Mouse (Mus musculus) megakaryocyte-erythroid progenitor cell, adult 5-6 weeks (primary cell): Measurements from ENCODE around the gene Il12rb1. TPM values are rescaled to one million over a fixed set of nuclear protein-coding genes. Genes with fewer than 3 reads are reported as not detected.

Experiments
- ATAC-seq: replicated peaks from 2 replicates; pipeline ENCODE4 v1.8.0; 2016; ENCODE audit warnings: mild to moderate bottlenecking, inconsistent platforms; ENCODE audit not compliant: severe bottlenecking, poor library complexity, low FRiP score, low TSS enrichment
- total RNA-seq, 2 experiments: library from RNA; stranded (forward) in 1 of 2; stranded (reverse) in 1 of 2; fragments of 200-1000, 215-1000 nt in 1 of 2; fragments of >200 nt in 1 of 2; fragmentation: Nextera tagmentation in 1 of 2; gene quantifications; 2 replicates each; pipeline ENCODE4 v1.2.3; 2014 to 2017

Il12rb1 gene
- total RNA-seq, 2 experiments from 2014 or later, result 0.31 to 2.0 TPM

- no peak for ATAC-seq
Observed at GRCm38 (mm10) chr8:70864712-70865221, 56.5 kb downstream of the Il12rb1 start.

GRCm38 (mm10) chr8:70865350-70866000 is 57.2 kb downstream of the Il12rb1 start:
- peak; percentile 62 for ATAC-seq

GRCm38 (mm10) chr8:70866001-70866520 is 57.8 kb downstream of the Il12rb1 start:
- no peak for ATAC-seq

GRCm38 (mm10) chr8:70866566-70866965 is 58.3 kb downstream of the Il12rb1 start:
- no peak for ATAC-seq

GRCm38 (mm10) chr8:70868559-70869198 is 60.4 kb downstream of the Il12rb1 start:
- ATAC-seq, result peak; percentile 28

GRCm38 (mm10) chr8:70869199-70869571 is 60.9 kb downstream of the Il12rb1 start:
- ATAC-seq, result no peak

GRCm38 (mm10) chr8:70869601-70870041 is 61.4 kb downstream of the Il12rb1 start:
- ATAC-seq, result peak; percentile 46

Other genes starting within 250 kb of the Il12rb1 start
- 74.1 and 91.0 TPM in 2 replicates for gene Isyna1, start 214.1 kb upstream of the Il12rb1 start, total RNA-seq (2014; fragmentation: Nextera tagmentation)
- gene Isyna1, start 214.1 kb upstream of the Il12rb1 start, total RNA-seq (2017), result 36.5 and 51.5 TPM in 2 replicates
- gene Ssbp4, start 199.6 kb upstream of the Il12rb1 start, total RNA-seq (2014; fragmentation: Nextera tagmentation), result 39.7 and 83.5 TPM in 2 replicates
- gene Ssbp4, start 199.6 kb upstream of the Il12rb1 start, total RNA-seq (2017), result 77.5 and 98.5 TPM in 2 replicates
- gene Lrrc25, start 192.3 kb upstream of the Il12rb1 start, total RNA-seq (2014; fragmentation: Nextera tagmentation), result 0.37 and 0.69 TPM in 2 replicates
- gene Lrrc25, start 192.3 kb upstream of the Il12rb1 start, total RNA-seq (2017), result 0.15 and 0.61 TPM in 2 replicates
- gene Gdf15, start 176.0 kb upstream of the Il12rb1 start, total RNA-seq (2014; fragmentation: Nextera tagmentation), result not detected in 2 replicates
- not detected in 2 replicates for gene Gdf15, start 176.0 kb upstream of the Il12rb1 start, total RNA-seq (2017)
- 6.3 and 8.8 TPM in 2 replicates for gene Pgpep1, start 148.1 kb upstream of the Il12rb1 start, total RNA-seq (2014; fragmentation: Nextera tagmentation)
- gene Pgpep1, start 148.1 kb upstream of the Il12rb1 start, total RNA-seq (2017), result 4.6 and 5.1 TPM in 2 replicates
- gene Lsm4, start 135.2 kb upstream of the Il12rb1 start, total RNA-seq (2014; fragmentation: Nextera tagmentation), result 286 and 287 TPM in 2 replicates
- 240 and 290 TPM in 2 replicates for gene Lsm4, start 135.2 kb upstream of the Il12rb1 start, total RNA-seq (2017)
- gene Jund, start 109.5 kb upstream of the Il12rb1 start, total RNA-seq (2014; fragmentation: Nextera tagmentation), result 18.8 and 34.4 TPM in 2 replicates
- gene Jund, start 109.5 kb upstream of the Il12rb1 start, total RNA-seq (2017), result 44.8 and 48.7 TPM in 2 replicates
- not detected in 2 replicates for gene Iqcn, start 105.0 kb upstream of the Il12rb1 start, total RNA-seq (2014; fragmentation: Nextera tagmentation)
- not detected in 2 replicates for gene Iqcn, start 105.0 kb upstream of the Il12rb1 start, total RNA-seq (2017)
- not detected in 2 replicates for gene Gm3336, start 89.9 kb upstream of the Il12rb1 start, total RNA-seq (2014; fragmentation: Nextera tagmentation)
- gene Gm3336, start 89.9 kb upstream of the Il12rb1 start, total RNA-seq (2017), result not detected in 2 replicates
- gene Pde4c, start 84.7 kb upstream of the Il12rb1 start, total RNA-seq (2014; fragmentation: Nextera tagmentation), result 0.28 TPM in 1 of 2 replicates, not detected in the other
- not detected in 2 replicates for gene Pde4c, start 84.7 kb upstream of the Il12rb1 start, total RNA-seq (2017)
- gene Rab3a, start 53.8 kb upstream of the Il12rb1 start, total RNA-seq (2014; fragmentation: Nextera tagmentation), result 1.8 and 7.0 TPM in 2 replicates
- gene Rab3a, start 53.8 kb upstream of the Il12rb1 start, total RNA-seq (2017), result 1.2 and 2.8 TPM in 2 replicates
- gene Mpv17l2, start 47.5 kb upstream of the Il12rb1 start, total RNA-seq (2014; fragmentation: Nextera tagmentation), result 58.3 and 111 TPM in 2 replicates
- 4.3 and 17.6 TPM in 2 replicates for gene Mpv17l2, start 47.5 kb upstream of the Il12rb1 start, total RNA-seq (2017)
- 30.7 and 51.4 TPM in 2 replicates for gene Pik3r2, start 31.7 kb upstream of the Il12rb1 start, total RNA-seq (2014; fragmentation: Nextera tagmentation)
- 29.2 and 33.9 TPM in 2 replicates for gene Pik3r2, start 31.7 kb upstream of the Il12rb1 start, total RNA-seq (2017)
- gene Mast3, start 3.4 kb upstream of the Il12rb1 start, total RNA-seq (2014; fragmentation: Nextera tagmentation), result 44.0 and 54.3 TPM in 2 replicates
- gene Mast3, start 3.4 kb upstream of the Il12rb1 start, total RNA-seq (2017), result 6.2 and 7.3 TPM in 2 replicates
- 27.6 and 29.1 TPM in 2 replicates for gene Arrdc2, start 31.3 kb downstream of the Il12rb1 start, total RNA-seq (2014; fragmentation: Nextera tagmentation)
- 8.0 and 11.8 TPM in 2 replicates for gene Arrdc2, start 31.3 kb downstream of the Il12rb1 start, total RNA-seq (2017)
- 0.32 TPM in 1 of 2 replicates, not detected in the other for gene Kcnn1, start 54.8 kb downstream of the Il12rb1 start, total RNA-seq (2014; fragmentation: Nextera tagmentation)
- 2.9 TPM in 1 of 2 replicates, not detected in the other for gene Kcnn1, start 54.8 kb downstream of the Il12rb1 start, total RNA-seq (2017)
- 28.5 and 47.9 TPM in 2 replicates for gene Ccdc124, start 65.5 kb downstream of the Il12rb1 start, total RNA-seq (2014; fragmentation: Nextera tagmentation)
- gene Ccdc124, start 65.5 kb downstream of the Il12rb1 start, total RNA-seq (2017), result 30.8 and 51.1 TPM in 2 replicates
- 0.59 TPM in 1 of 2 replicates, not detected in the other for gene Slc5a5, start 84.3 kb downstream of the Il12rb1 start, total RNA-seq (2014; fragmentation: Nextera tagmentation)
- not detected in 2 replicates for gene Slc5a5, start 84.3 kb downstream of the Il12rb1 start, total RNA-seq (2017)
- 6,537 and 6,664 TPM in 2 replicates for gene Rpl18a, start 89.0 kb downstream of the Il12rb1 start, total RNA-seq (2014; fragmentation: Nextera tagmentation)
- 1,763 and 2,438 TPM in 2 replicates for gene Rpl18a, start 89.0 kb downstream of the Il12rb1 start, total RNA-seq (2017)
- gene Map1s, start 97.5 kb downstream of the Il12rb1 start, total RNA-seq (2014; fragmentation: Nextera tagmentation), result 20.5 and 27.9 TPM in 2 replicates
- gene Map1s, start 97.5 kb downstream of the Il12rb1 start, total RNA-seq (2017), result 9.8 and 11.9 TPM in 2 replicates